Comparison of ENCODE assay signal across 28 mouse cellular contexts in the genomic region with DNA sequence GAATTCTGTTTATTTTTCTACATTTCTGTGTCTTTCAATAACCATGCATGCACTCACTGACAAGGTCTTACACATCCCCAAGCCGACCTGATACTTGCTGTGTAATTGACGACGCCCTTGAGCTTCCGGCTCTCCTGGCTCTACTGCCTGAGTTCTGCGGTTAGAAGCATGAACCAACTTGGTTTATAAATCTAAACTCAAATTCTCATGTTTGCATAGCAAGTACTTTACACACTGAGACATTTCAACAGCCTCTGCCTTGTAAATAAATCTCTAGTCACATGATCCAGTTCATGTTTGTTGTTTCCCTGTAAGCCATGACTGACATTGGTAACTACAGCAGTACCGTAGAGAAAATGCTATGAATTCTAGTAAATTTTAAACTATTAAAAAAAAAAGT. TPM values are rescaled to one million over a fixed set of nuclear protein-coding genes. Genes with fewer than 3 reads are reported as not detected.
DNase-seq lines count a peak whose midpoint lies in the region; ATAC-seq and TF ChIP-seq lines count a peak whose summit lies in the region.
"Had no signal": no experiment of that assay in that cellular context is flagged by ENCODE, and none has a peak within 500 bp of the region (broad histone marks: within the 10 kb centered on the region; RNA-seq: fewer than 3 reads in every experiment).

No protein-coding gene starts in this region.

- 55% methylated on average over 6 of the region's 6 CpGs for WGBS in lung, embryonic 14.5 days
- 23% methylated on average over 6 of the region's 6 CpGs for WGBS in large intestine, adult 2 months
- WGBS in midbrain, embryonic 10.5 days, result 91% methylated on average over 6 of the region's 6 CpGs

- no peak overlapping the region for H3K27ac ChIP-seq in lung, embryonic 14.5 days (ENCODE audit: low read depth)
- no peak overlapping the region for H3K27ac ChIP-seq in midbrain, embryonic 10.5 days (replicated peaks)
- H3K27ac ChIP-seq: embryonic facial prominence, embryonic 12.5 days; forebrain, embryonic 10.5 days; forebrain, embryonic 15.5 days; hindbrain, embryonic 10.5 days; hindbrain, embryonic 15.5 days; liver, embryonic 15.5 days; midbrain, embryonic 15.5 days; stomach, embryonic 15.5 days had no signal

- no peak for ATAC-seq in lung, embryonic 14.5 days (ENCODE audit: insufficient read depth)
- ATAC-seq: forebrain, embryonic 15.5 days; inflammation-experienced regulatory T-cells, adult 6 months; midbrain, embryonic 15.5 days; Patski had no signal

- H3K4me3 ChIP-seq in lung, embryonic 14.5 days (ENCODE audit: low read depth, low read length), result no peak overlapping the region
- H3K4me3 ChIP-seq in midbrain, embryonic 10.5 days, result no peak overlapping the region
- H3K4me3 ChIP-seq: embryonic facial prominence, embryonic 12.5 days; forebrain, embryonic 10.5 days; forebrain, embryonic 15.5 days; hindbrain, embryonic 10.5 days; hindbrain, embryonic 15.5 days; liver, embryonic 15.5 days; midbrain, embryonic 15.5 days; stomach, embryonic 15.5 days had no signal

- H3K4me1 ChIP-seq in lung, embryonic 14.5 days (ENCODE audit: insufficient read depth), result peaks cover 4% of the 10 kb centered on the region; the same call in 1 of the 2 replicates
- peaks cover 7% of the 10 kb centered on the region; the same call in 1 of the 2 replicates for H3K4me1 ChIP-seq in midbrain, embryonic 10.5 days
- H3K4me1 ChIP-seq: embryonic facial prominence, embryonic 12.5 days; forebrain, embryonic 15.5 days; liver, embryonic 15.5 days; midbrain, embryonic 15.5 days; stomach, embryonic 15.5 days had no signal

- TF ChIP-seq CTCF in lung, embryonic 14.5 days (IDR thresholded peaks at IDR 0.05; ENCODE audit: low read depth), result no peak

- no peaks in the 10 kb centered on the region for H3K27me3 ChIP-seq in lung, embryonic 14.5 days (ENCODE audit: insufficient read depth, low read length)
- H3K27me3 ChIP-seq in midbrain, embryonic 10.5 days (ENCODE audit: low read depth, poor library complexity, severe bottlenecking), result no peaks in the 10 kb centered on the region
- H3K27me3 ChIP-seq: embryonic facial prominence, embryonic 12.5 days; forebrain, embryonic 15.5 days; hindbrain, embryonic 15.5 days; liver, embryonic 15.5 days; midbrain, embryonic 15.5 days; Patski; stomach, embryonic 15.5 days had no signal

- no peaks in the 10 kb centered on the region for H3K36me3 ChIP-seq in lung, embryonic 14.5 days (ENCODE audit: insufficient read depth)
- H3K36me3 ChIP-seq in midbrain, embryonic 10.5 days, result no peaks in the 10 kb centered on the region
- H3K36me3 ChIP-seq: embryonic facial prominence, embryonic 12.5 days; forebrain, embryonic 10.5 days; forebrain, embryonic 15.5 days; G1E; hindbrain, embryonic 10.5 days; hindbrain, embryonic 15.5 days; liver, embryonic 15.5 days; midbrain, embryonic 15.5 days; stomach, embryonic 15.5 days had no signal

- no peak overlapping the region for H3K4me2 ChIP-seq in lung, embryonic 14.5 days
- H3K4me2 ChIP-seq: embryonic facial prominence, embryonic 12.5 days; forebrain, embryonic 15.5 days; hindbrain, embryonic 15.5 days; liver, embryonic 15.5 days; midbrain, embryonic 15.5 days; stomach, embryonic 15.5 days had no signal

- H3K9ac ChIP-seq in lung, embryonic 14.5 days, result no peak overlapping the region
- H3K9ac ChIP-seq: embryonic facial prominence, embryonic 12.5 days; forebrain, embryonic 15.5 days; hindbrain, embryonic 15.5 days; liver, embryonic 15.5 days; midbrain, embryonic 15.5 days; stomach, embryonic 15.5 days had no signal

- DNase-seq in heart, adult 11 months, result peak; percentile 25
- DNase-seq in heart, adult 18-20 months, result no peak
- DNase-seq in lung, embryonic 14.5 days, result peak; percentile 8
- DNase-seq in lung, postnatal 14 days, result no peak
- peak; percentile 1 for DNase-seq in large intestine, adult 2 months (ENCODE audit: low read depth, low spot score)
- peak; percentile 33 to 44 for DNase-seq in urinary bladder, postnatal 36 days (ENCODE audit: low spot score in 2 of 2)
- DNase-seq in midbrain, embryonic 10.5 days (ENCODE audit: low spot score), result no peak
- DNase-seq: adrenal gland, postnatal 10 days; cerebellum, adult 9-10 months; cerebellum, postnatal 36 days; heart, postnatal 14 days; kidney, adult 11 months; kidney, postnatal 36 days; layer of hippocampus, postnatal 36 days; left cerebral cortex, postnatal 4 days; right cerebral cortex, postnatal 25 days; thymus, postnatal 14 days had no signal

- no peaks in the 10 kb centered on the region for H3K9me3 ChIP-seq in lung, embryonic 14.5 days (ENCODE audit: low read depth, low read length)
- H3K9me3 ChIP-seq in midbrain, embryonic 10.5 days (replicated peaks), result no peaks in the 10 kb centered on the region
- H3K9me3 ChIP-seq: embryonic facial prominence, embryonic 12.5 days; forebrain, embryonic 10.5 days; forebrain, embryonic 15.5 days; G1E; hindbrain, embryonic 10.5 days; hindbrain, embryonic 15.5 days; liver, embryonic 15.5 days; midbrain, embryonic 15.5 days; stomach, embryonic 15.5 days had no signal

RNA-seq across cellular contexts. Expression of gene Lars2, which starts 25.5 kb away (rescaled TPM):
- 10 to 100 TPM; 73.1 to 80.0 TPM for total RNA-seq in heart, adult 18-20 months (2021)
- polyA plus RNA-seq in lung, embryonic 14.5 days (2014; fragmentation: Nextera tagmentation; extraction: Ambion mirVana), result 1,263 and 1,357 TPM in 2 replicates
- 283 and 319 TPM in 2 replicates for polyA plus RNA-seq in large intestine, adult 2 months (2012; rRNA removed)
- 584 and 607 TPM in 2 replicates for polyA plus RNA-seq in midbrain, embryonic 10.5 days (2016; fragmentation: Nextera tagmentation; extraction: Ambion mirVana)

Comparison
In these comparisons a context has a peak if more than half of its experiments do, and no peak if none do; other contexts are left out.
1. DNase-seq: peak in heart, adult 11 months (single experiment), lung, embryonic 14.5 days (single experiment), large intestine, adult 2 months (single experiment) and urinary bladder, postnatal 36 days (2 of 2); none in heart, adult 18-20 months (0 of 2), lung, postnatal 14 days (single experiment) and midbrain, embryonic 10.5 days (single experiment).